Mouse (Mus musculus): ENCODE measurements at regions not wholly inside any gene's neighbourhood (a gene's known extent, or its start where the extent isn't known, plus 50 kb on each side); places are given as distances from the start of the nearest gene placed in this dataset.
"Not testable (repeated sequence)": the region's sequence is repeated elsewhere in the genome, so short reads cannot be mapped to it uniquely, and the experiment has no call there.

DNA sequence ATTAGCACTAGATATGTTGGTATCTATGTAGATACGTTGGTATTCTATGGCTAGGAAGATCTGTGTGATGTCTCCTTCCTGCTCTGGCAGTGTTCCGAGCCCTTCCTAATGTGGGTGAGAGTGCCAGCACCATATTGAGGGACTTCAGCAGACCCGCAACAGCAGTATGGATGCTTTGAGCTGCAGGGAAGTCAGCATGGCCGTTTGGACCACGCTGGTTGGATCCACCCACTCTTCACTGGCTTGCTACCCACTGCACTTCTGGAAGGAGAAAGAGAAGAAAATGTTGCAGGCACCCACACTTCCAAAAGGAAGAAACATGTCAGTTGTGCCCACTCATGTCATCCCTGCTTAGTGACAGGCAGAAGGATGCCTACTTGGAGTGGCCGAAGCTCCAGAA is 346.2 kb upstream of the 3110018I06Rik start:
- DNase-seq (ENCODE audit: low spot score in 2 of 2): no peak

DNA sequence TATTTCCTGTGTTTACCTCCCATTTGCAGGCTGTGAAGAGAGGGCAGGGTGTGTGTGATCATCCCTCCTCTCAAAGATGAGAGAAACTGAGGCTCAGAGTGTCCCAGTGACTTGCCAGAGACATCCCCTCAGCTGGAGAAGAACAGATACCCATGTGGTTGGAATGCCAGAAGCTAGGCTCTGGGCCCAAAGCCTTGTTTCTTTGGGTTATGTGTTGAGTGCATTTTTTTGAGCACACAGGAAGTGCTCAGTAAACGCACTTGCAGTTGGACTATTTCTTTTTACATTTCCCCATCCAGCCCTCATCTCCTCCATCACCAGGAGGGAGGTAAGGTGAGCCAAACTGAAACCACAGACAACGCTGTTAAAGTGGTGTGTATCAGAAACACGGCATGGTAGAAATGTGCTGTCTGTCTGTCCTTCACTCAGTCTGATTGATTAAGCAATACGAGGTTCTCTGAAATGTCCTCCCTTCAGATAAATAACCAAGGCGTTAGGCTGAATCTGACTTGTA is 341.8 kb upstream of the 3110018I06Rik start:
- DNase-seq (ENCODE audit: low spot score in 2 of 2): no peak

DNA sequence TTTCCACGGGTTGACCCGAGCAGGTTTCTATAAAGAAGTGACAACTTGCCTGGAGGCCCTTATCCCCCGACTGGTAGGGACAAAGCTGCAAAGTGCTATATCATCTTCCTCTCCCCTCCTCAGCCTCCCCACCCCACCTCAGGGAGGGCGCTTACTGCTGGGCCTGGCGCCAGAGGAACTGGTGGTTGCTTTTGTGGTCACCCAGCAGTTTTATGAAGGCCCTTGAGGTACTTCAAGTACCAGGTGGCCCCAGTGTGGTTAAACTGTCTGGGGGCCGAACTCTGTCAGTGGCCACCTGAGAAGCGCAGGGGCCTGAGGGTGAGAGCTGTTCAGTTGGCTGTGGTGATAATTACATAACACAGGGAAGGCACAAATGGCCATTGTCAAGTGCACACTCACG is 340.0 kb upstream of the 3110018I06Rik start:
- no peak for DNase-seq (ENCODE audit: low spot score in 2 of 2)

DNA sequence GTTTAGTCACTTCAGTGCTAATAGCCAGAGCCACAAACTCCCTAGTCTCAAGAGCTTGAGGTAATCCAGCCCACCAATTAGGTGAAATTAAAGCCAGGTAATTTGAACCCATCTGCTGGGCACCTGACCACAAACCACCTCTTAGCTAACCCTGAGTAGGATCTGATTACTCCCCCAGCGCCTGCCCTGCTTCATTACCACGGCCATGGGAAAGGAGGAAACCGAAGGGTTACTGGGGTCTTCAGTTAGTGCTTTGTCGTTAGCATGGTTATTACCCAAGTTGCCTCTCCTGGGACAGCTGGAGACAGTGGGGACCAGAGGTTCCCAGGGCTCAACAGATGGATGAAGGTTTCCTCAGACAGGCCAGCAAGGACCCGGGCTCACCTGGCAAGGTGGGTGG is 337.3 kb upstream of the 3110018I06Rik start:
- DNase-seq (ENCODE audit: low spot score in 2 of 2): no peak

DNA sequence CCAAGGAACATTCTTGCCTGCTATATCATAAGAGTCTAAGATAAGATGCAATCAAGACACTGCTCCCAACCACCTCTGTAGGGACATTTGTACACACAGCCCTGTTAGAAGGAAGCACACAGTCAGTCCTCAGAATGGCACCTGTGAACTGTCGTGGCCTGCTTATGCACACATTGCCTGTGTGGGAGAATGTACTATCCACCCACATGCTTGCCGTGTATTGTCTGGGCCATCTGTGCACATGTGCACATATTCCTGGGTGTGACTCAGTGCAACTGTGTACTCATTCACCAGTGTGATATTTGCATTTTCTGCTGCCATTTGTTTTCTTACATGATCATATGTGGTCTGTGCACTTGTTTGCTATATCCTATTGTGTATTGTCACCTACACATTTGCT is 333.8 kb upstream of the 3110018I06Rik start:
- no peak for DNase-seq (ENCODE audit: low spot score in 2 of 2)

DNA sequence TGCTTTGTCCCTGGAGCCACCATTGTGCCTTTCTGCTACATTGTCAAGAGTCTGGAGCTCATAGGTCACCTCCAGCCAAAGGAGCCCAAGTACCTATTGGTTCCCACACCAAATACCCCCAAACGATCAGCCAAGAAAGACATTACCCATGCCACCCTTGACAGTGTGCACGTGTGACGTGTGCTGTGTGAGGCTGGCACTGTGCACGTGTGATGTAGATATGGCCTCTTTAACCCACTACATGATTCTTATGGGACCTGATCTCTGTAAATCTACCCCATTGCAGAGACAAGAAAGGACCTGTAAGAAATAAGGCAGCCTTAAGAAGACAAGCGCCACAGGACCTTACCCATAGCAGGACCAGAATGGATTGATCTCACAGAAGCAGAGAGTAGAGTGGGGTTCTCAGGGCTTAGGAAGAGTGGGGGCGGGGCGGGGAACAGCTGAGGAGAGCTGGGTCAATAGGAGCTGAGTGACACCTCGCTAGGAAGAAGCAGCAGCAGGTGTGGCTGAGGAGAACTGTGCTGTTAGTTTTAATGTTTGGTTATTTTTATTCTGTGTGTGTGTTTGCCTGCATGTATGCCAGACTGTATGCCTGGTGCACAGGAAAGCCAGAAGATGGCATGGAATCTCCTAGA is 331.5 kb upstream of the 3110018I06Rik start:
- DNase-seq (ENCODE audit: low spot score in 2 of 2): no peak

DNA sequence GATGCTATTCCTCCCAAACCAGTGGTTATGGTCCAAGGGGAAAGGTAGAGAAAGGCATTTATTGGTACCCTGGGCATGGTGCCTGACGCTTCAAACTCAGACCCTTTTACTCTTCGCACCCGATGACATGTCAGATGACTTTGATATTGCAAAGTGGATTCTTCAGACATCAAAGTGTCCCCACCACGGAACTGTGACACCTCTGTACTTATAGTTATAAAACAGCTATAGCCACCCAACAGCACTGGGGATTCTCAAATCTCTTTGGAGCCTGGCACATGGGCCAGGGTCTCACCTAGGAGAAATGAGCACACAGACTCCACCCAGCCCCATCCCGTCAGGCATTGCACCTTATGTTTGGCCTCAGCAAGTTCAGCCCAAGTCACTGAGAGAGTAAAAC is 329.3 kb upstream of the 3110018I06Rik start:
- DNase-seq (ENCODE audit: low spot score in 2 of 2): no peak

DNA sequence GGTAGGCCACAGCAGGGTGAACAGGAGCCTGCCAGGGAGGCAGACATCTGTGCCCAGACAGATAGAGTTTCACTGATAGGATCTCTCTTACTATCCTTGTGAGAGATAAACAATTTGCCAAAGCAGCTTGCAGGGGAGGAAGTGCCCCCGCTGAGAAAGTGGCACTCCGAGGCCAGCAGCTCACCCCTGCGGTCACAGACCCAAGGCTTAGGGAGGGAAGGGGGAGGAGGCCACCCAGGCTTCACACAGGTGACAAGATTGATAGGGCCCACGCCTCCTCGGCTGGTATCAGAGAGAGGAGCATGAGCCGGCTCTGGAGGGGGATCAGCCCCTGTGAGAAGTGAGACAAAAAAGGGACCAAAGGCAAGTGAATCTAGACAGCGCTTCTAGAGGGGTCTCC is 328.3 kb upstream of the 3110018I06Rik start:
- DNase-seq (ENCODE audit: low spot score in 2 of 2): no peak

DNA sequence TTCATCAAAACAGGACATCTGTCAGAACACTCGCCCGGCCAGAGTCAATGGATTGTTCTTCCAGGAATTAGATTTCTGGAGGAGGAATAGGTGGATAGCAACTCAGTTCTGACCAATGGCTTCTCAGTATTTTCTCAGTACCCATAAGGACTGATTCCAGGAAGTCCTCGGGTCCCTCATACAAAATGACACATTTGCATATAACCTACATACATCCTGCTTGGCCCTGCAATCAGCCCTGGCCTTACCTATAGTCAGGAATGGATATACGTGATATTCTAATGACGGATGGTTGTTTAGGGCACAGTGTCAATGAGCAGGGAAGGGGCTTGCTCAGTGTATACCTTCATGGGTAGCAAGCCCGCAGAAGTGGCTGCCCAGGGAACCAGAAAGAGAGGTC is 327.8 kb upstream of the 3110018I06Rik start:
- no peak for DNase-seq (ENCODE audit: low spot score in 2 of 2)

DNA sequence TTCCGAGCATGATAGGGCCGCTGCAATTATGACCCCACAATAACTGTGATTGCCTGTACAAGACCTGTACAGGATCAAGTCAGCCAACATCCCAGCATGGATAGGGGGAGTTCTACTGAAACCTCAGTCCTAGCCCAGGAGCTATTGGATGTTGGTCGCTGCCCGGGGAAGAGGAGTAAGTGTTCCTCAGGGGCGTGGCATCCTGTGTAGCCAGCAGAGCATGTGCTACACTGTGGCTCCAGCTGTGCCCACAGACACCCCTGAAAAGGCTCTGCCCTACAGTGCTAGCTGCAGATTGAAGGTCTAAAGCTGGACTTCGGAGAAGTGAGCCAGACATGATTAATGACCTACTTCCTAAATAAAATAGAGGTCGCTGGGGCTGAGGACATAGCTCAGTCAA is 317.5 kb upstream of the 3110018I06Rik start:
- DNase-seq (ENCODE audit: low spot score in 2 of 2): no peak

DNA sequence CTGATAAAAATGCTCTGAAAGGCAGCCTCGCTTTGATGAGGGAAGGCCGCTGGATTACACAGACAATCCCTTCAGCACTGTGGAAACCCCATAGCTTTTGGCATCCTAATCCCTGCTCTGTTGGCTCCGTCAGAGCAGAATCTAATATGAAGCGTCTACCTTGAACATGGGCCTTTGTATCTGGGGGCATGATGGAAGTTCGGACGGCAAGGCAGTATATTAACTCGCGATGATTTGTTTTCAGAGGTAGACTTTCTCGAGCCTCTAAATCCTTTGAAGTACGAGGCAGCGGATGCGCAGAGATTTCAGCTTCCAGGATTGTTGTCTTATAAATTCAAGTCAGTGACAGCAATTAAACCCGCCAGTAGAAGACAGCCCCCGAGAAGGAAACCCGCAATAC is 316.8 kb upstream of the 3110018I06Rik start:
- DNase-seq (ENCODE audit: low spot score in 2 of 2): no peak

DNA sequence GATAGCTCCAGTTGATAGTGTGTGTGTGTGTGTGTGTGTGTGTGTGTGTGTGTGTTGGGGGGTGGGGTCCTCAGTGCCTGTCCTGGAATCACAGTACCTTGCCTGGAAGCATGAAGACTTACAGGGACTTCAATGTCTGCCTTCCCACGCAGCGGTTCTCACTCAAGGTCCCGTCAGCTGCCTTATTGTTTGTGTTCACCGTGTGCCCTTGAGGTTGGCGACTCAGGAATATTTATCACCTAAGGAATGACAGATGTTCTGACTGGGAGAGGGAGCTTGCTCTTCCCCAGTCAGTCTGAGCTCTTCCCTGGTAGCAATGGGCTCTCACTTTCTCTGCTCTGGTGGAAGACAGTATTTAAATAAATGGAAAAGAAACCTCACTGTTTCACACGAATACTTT is 309.8 kb upstream of the 3110018I06Rik start:
- DNase-seq (ENCODE audit: low spot score in 2 of 2): no peak

DNA sequence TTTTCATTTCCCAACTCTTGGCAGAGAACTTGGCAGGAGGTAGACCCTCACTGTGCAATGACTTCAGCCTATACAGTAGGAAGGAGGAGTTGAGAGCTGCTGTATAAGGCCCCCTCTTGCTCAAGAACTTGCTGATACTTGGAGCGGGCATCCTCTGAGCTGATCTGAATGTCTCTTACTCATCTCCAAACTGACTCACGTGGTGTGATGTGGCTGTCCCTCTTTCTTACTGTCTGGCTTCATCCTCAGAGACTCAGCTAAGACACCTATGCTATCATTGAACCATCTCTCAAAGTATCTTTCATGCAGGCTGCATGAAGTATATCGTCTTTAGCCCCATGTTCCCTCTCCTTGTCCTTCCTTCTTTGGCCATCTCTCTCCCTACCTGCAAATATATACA is 307.9 kb upstream of the 3110018I06Rik start:
- DNase-seq (ENCODE audit: low spot score in 2 of 2): no peak

DNA sequence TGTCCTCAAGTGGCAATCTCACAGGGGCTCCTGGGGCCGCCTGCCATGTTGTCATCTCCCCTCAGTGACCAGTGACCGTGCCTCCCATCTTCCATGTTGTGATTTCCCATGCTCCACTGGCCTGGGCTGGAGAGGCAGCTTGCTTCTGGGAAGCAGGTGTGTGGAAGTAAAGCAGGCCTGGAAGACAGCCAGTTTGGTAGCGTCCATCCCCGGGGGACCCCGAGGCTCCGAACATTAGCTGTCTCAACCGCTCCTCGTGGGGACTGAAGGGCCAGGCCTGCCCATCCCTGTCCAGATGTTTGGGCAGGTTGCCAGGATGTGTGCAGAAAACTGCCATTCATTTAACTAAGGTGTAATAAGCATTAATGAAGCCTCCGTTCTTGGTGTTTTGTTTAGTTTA is 307.1 kb upstream of the 3110018I06Rik start:
- no peak for DNase-seq (ENCODE audit: low spot score in 2 of 2)

DNA sequence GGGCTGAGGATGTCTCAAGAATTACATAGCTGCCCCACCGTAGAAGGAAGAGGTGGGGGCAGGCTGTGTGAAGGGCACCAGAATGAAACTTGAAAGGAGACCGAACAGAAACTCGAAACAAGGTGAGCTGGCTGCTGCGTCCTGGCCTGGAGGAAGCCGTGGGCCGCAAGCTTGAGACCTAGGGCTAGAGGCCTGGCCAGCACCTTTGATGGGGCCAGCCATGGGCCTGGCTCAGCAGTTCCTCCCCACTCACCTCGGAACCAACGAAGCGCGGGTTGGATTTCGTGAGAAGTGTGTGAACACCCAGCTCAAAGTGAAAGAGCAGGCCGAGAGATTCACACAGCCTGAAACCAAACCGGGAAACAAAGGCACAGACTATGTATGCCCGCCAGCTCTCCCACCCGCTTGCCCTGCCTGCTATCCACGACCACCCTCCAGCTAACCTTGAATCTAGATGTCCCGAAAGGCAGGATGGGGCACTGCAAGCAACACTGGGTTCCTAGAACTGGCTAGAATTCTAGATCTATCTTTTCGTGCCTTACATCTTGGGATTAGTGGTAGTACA is 306.3 kb upstream of the 3110018I06Rik start:
- DNase-seq (ENCODE audit: low spot score in 2 of 2): no peak

DNA sequence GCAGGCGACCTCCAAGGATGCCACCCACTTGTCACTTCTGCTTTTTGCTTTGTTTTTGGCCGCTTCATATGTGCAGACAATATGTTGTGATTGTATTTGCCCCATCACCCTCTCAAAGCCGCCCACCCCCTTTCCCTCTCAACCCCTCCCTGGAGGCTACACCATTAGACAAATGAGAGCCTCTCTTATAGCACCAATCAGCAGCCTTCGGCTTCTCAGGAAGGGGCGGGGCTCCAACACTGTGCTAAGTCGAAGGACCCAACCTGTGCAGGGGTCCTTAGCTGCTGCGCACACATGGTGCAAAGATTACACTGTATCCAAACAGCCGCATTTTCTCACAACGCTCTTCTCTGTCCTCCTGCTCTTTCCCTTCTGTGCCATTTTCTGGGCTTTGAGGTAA is 305.1 kb upstream of the 3110018I06Rik start:
- no peak for DNase-seq (ENCODE audit: low spot score in 2 of 2)

DNA sequence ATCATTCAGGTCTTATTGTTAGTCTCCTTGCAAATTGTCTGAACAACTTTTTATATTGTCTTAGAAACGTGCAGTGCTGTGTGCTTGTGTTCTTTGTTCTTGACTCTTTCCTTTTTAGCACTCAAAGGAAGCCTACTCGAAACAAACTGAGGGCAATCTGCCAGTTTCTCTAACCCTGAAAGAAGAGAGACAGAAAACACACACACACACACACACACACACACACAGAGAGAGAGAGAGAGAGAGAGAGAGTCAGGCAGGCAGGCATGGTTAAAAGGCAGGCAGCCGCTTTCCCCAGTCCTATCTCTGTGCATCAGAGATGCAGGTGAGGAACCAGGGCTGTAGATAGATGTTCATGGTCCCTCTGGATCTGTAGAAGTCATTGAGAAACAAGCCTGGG is 304.0 kb upstream of the 3110018I06Rik start:
- DNase-seq (ENCODE audit: low spot score in 2 of 2): no peak

DNA sequence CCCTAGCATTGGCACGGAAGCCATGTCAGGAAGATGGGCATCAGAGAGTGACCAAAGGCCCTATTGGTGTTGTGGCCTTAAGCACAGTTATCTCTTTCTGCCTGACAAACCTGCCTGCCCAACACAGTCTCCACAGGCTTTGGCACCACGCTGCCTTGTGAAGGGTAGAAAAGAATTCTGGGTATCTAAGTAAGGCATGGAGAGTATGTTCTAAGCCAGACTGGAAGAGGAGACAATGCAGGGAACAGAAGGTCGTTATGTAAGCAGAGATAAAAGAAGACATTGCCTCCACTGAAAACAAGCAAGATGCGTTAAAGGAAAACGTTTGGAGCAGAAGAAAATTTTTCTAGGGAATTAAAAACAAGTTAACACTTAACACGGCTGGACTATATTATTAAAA is 302.1 kb upstream of the 3110018I06Rik start:
- DNase-seq (ENCODE audit: low spot score in 2 of 2): no peak

DNA sequence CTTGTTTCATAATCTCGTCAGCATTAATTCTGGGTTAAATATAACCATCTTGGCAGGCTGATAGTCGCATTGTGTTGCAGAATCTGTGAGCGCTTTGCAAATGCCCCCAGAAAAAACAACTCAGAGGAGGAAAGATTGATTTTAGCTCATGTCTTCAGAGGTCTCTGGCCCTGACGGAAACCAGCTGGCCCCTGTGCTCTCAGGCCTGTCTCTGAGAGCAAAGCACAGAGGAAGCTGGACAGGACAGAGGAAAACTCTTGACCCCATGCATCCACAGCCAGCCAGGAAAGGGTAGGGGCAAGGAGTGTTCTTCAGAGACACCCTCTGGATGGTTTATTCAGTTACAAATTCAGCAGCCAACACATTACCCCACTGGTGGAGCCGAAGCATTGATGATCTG is 300.4 kb upstream of the 3110018I06Rik start:
- DNase-seq (ENCODE audit: low spot score in 2 of 2): no peak

DNA sequence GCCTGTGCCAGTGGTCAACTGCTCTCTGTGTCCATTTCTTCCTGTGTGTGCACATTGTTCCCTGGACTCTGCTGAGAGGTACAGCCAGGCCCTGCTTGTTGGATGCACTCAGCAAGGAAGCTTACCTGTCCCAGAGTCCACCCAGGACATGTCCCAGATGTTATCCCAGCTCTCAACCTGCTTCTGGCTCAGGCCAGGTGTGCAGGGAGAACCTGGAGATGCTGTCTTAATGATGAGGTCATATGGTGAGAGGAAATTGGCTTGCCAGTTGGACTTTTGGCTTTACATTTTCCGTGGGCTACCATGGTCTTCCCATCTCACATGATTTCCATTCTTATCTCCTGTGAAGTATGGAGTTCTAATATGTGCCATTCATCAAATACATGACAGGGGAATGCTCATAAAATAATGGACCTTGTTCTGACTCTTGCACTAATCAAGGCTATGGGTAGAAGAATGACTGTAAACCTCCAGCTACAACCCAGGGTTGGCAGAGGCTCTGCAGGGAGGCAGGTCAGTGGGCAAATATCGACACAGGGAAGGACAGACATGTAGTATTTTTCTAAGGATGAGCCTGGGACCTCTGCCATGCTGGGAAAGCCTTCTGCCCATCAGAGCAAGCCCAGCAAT is 289.9 kb upstream of the 3110018I06Rik start:
- DNase-seq (ENCODE audit: low spot score in 2 of 2): no peak

DNA sequence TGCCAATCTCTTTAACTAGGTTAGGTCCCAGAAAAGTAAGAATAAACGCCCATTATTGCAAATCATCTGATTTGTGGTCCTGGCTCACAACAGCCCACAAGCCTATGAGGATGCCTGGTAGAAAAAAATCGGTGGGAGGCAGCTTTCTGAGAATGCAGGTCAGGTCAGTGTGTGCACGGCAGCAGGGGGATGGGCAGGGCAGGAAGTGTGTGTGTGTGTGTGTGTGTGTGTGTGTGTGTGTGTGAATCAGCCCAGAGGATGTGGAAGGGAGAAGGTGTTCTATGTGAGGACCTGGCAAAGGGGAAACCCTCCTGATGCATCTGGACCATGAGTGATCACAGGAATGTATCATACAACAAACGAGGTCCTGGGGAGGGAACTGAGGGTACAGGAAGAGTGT is 287.5 kb upstream of the 3110018I06Rik start:
- DNase-seq (ENCODE audit: low spot score in 2 of 2): no peak

DNA sequence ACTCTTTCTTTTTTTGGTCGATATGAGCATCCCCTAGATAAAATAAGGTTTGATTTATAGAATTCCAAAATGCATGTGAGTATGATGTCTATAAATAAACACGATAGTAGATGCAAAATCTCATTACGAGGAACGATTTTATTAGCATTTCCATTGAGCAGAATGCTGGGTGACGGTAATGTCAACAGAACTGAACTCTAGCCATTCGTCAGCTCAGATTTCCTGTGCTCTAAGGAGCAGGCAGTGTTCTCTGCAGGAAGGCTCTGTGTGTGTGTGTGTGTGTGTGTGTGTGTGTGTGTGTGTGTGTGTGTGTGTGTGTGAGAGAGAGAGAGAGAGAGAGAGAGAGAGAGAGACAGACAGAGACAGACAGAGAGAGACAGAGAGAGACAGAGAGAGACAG is 279.6 kb upstream of the 3110018I06Rik start:
- not testable (repeated sequence) for DNase-seq (ENCODE audit: low spot score in 2 of 2)

DNA sequence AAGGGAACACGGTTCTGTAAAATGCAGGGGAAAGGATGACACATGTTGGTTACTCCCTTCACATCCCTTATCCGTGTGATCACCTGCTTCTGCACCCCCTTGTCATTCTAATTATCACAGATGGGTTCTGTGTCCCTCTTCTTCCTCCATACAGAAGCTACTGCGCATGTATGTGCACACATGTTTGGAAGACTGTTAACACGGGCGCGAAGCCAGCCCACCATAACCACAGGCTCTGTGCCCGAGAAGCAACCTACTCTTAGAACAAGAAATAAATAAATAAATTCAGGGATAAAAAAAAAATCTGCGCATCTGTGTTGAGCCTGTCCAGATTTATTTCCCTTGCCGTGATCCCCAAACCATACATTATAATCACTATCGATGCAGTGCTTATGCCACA is 275.6 kb upstream of the 3110018I06Rik start:
- DNase-seq (ENCODE audit: low spot score in 2 of 2): no peak
